In genomic region chr2:50959323-50959722, GRCm38 (mm10) we compare ENCODE assay signal across 18 mouse cellular contexts.
"Had no signal": no experiment of that assay in that cellular context is flagged by ENCODE, and none has a peak within 500 bp of the region (broad histone marks: within the 10 kb centered on the region; RNA-seq: fewer than 3 reads in every experiment).

No protein-coding gene starts in this region.

- H3K9ac ChIP-seq: lung, embryonic 14.5 days; midbrain, embryonic 12.5 days; neural tube, embryonic 13.5 days; neural tube, embryonic 15.5 days had no signal

- H3K4me2 ChIP-seq: lung, embryonic 14.5 days; midbrain, embryonic 12.5 days; neural tube, embryonic 13.5 days; neural tube, embryonic 15.5 days had no signal

- H3K4me1 ChIP-seq: midbrain, embryonic 10.5 days; neural tube, embryonic 13.5 days; neural tube, embryonic 15.5 days had no signal

- DNase-seq: lung, embryonic 14.5 days; lung, postnatal 10 days; lung, postnatal 4 days; midbrain, embryonic 14.5 days; retina, postnatal 1 day; right cerebral cortex, adult 18-20 months; right cerebral cortex, postnatal 25 days; right cerebral cortex, postnatal 4 days; spleen, adult 18-20 months; thymus, adult 18-20 months; thymus, postnatal 14 days; thymus, postnatal 36 days had no signal

- H3K27ac ChIP-seq: midbrain, embryonic 10.5 days; midbrain, embryonic 12.5 days; neural tube, embryonic 13.5 days; neural tube, embryonic 15.5 days had no signal

- ATAC-seq: midbrain, embryonic 16.5 days had no signal

- H3K4me3 ChIP-seq: midbrain, embryonic 10.5 days; midbrain, embryonic 12.5 days; myocyte; neural tube, embryonic 13.5 days; neural tube, embryonic 15.5 days had no signal

- H3K27me3 ChIP-seq: midbrain, embryonic 12.5 days; neural tube, embryonic 13.5 days; neural tube, embryonic 15.5 days had no signal

- H3K36me3 ChIP-seq: midbrain, embryonic 10.5 days; midbrain, embryonic 12.5 days; neural tube, embryonic 13.5 days; neural tube, embryonic 15.5 days had no signal

- H3K9me3 ChIP-seq: midbrain, embryonic 10.5 days; midbrain, embryonic 12.5 days; neural tube, embryonic 13.5 days; neural tube, embryonic 15.5 days had no signal
